Mouse (Mus musculus) limb, embryonic 14.5 days (tissue): ENCODE measurements around the gene Fyn. TPM values are rescaled to one million over a fixed set of nuclear protein-coding genes. Genes with fewer than 3 reads are reported as not detected.

Source experiments
- ATAC-seq: fragments of 200-750 bp; cut with Nextera tagmentation; 2 replicates; pipeline ENCODE4 v1.8.0; 2017; ENCODE audit warnings: low read depth, moderate number of reproducible peaks, moderate TSS enrichment; ENCODE audit not compliant: low FRiP score
- DNase-seq: peaks from one replicate; pipeline ENCODE4 v3.0.0-alpha.2; 2015; ENCODE audit warnings: low spot score
- H3K27ac ChIP-seq: fragments of 300-500 bp; sonication (generic); replicated peaks from 2 replicates; pipeline ENCODE4 v1.5.1; 2014; ENCODE audit warnings: low read depth, mild to moderate bottlenecking, low read length, moderate library complexity, mixed read lengths
- H3K27me3 ChIP-seq: fragments of 300-500 bp; sonication (generic); 2 replicates; pipeline ENCODE4 v1.6.1; 2014; ENCODE audit warnings: low read length, mixed read lengths; ENCODE audit not compliant: control insufficient read depth, insufficient read depth
- H3K36me3 ChIP-seq: fragments of 300-500 bp; sonication (generic); 2 replicates; pipeline ENCODE4 v1.6.1; 2014; ENCODE audit warnings: mild to moderate bottlenecking, low read length, moderate library complexity, mixed read lengths; ENCODE audit not compliant: control insufficient read depth, insufficient read depth
- H3K4me1 ChIP-seq: fragments of 300-500 bp; sonication (generic); 2 replicates; pipeline ENCODE4 v1.6.1; 2014; ENCODE audit warnings: antibody characterized with exemption, low read length, mixed read lengths; ENCODE audit not compliant: control insufficient read depth, insufficient read depth
- H3K4me2 ChIP-seq: fragments of 300-500 bp; sonication (generic); replicated peaks from 2 replicates; pipeline ENCODE4 v1.6.1; 2014; ENCODE audit warnings: low read depth, mild to moderate bottlenecking, low read length, moderate library complexity; ENCODE audit not compliant: severe bottlenecking
- H3K4me3 ChIP-seq: fragments of 300-500 bp; sonication (generic); replicated peaks from 2 replicates; pipeline ENCODE4 v1.5.1; 2014; ENCODE audit warnings: low read length
- H3K9ac ChIP-seq: fragments of 300-500 bp; sonication (generic); 2 replicates; pipeline ENCODE4 v1.6.1; 2014; ENCODE audit warnings: mild to moderate bottlenecking, low read depth, low read length, moderate library complexity; ENCODE audit not compliant: severe bottlenecking
- H3K9me3 ChIP-seq: fragments of 300-500 bp; sonication (generic); 2 replicates; pipeline ENCODE4 v1.6.1; 2016; ENCODE audit warnings: low read length; ENCODE audit not compliant: control insufficient read depth
- POLR2A ChIP-seq: fragments of 200-500 bp; IDR thresholded peaks from 2 replicates; pipeline ENCODE4 v1.8.0; 2012; ENCODE audit warnings: inconsistent platforms, mild to moderate bottlenecking, moderate library complexity, borderline replicate concordance; ENCODE audit not compliant: insufficient read depth, insufficient read length; ENCODE audit errors: extremely low read depth
- WGBS: fragments of 180-500 bp; shearing (Covaris S2); extraction: QIAGEN DNeasy Blood & Tissue Kit; methylation state at CpG from one replicate; pipeline ENCODE4 v1.1.7; 2014; 5-methylcytosine and 5-hydroxymethylcytosine counted together
- polyA plus RNA-seq, 2 experiments: library from polyadenylated mRNA; depleted of rRNA in 1 of 2; stranded (reverse) in 1 of 2; unstranded in 1 of 2; fragments of >200 nt; fragmentation: Nextera tagmentation in 1 of 2; extraction: Ambion mirVana in 1 of 2; gene quantifications; 2 replicates each; pipeline versions ENCODE4 v1.2.1 to v1.2.3; 2012 to 2014

The Fyn gene
- polyA plus RNA-seq, 2 experiments = 51.5 to 58.4 TPM

DNA sequence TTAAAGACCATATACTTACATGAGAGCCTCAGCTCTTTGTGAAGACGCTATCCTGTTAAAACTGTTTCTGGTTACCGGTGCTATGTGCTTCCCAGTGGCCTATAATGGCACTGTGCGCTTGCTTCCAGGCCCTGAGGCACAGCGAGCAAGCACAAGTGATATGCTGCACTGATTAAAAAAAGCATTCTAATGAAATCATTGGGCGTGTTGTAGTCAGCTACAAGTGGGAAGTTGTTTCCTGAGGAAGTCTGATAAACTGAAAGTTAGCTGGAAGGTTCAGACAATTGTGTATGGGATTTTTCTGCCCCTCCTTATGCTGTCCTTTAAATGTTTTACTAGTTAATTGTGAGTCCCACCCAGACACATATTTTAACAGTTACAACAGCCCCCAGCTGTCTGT is 49.0 kb downstream of the Fyn start:
- Histone ChIP-seq H3K4me3 (no peak overlapping the region), H3K27me3 (no peaks in the 10 kb centered on the region), H3K27ac (no peak overlapping the region), H3K9ac (no peak overlapping the region), H3K9me3 (no peaks in the 10 kb centered on the region), H3K4me2 (no peak overlapping the region), H3K4me1 (peaks cover 16% of the 10 kb centered on the region), H3K36me3 (no peaks in the 10 kb centered on the region)
- ATAC-seq = no peak
- WGBS = 38% methylated on average over 5 of the region's 5 CpGs
- no peak for DNase-seq
- no peak for TF ChIP-seq POLR2A

DNA sequence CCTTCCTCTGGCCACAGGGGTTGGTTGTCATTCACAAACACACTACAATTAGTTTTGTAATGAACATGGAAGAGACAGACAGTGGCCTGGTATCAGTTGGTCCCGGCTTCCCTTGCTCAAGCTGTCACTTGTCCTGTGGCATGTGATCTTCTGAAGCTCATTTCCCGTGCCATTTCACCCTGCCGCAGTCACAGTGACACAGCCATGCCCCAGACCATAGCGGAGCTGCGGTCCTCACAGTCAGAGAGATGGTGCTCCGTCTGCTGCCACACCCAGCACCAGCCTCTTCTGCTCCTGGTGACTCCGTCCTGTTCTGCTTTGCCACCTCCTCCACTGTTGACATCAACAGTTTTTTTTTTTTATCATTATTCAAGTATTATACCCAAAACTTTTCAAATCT is 49.7 kb downstream of the Fyn start:
- ATAC-seq (no peak), DNase-seq (no peak)
- Histone ChIP-seq H3K4me3 (no peak overlapping the region), H3K9me3 (no peaks in the 10 kb centered on the region), H3K9ac (no peak overlapping the region), H3K27me3 (no peaks in the 10 kb centered on the region), H3K36me3 (no peaks in the 10 kb centered on the region), H3K4me2 (no peak overlapping the region), H3K4me1 (peaks cover 13% of the 10 kb centered on the region), H3K27ac (no peak overlapping the region)
- WGBS = 84% methylated on average over 7 of the region's 7 CpGs
- no peak for TF ChIP-seq POLR2A

DNA sequence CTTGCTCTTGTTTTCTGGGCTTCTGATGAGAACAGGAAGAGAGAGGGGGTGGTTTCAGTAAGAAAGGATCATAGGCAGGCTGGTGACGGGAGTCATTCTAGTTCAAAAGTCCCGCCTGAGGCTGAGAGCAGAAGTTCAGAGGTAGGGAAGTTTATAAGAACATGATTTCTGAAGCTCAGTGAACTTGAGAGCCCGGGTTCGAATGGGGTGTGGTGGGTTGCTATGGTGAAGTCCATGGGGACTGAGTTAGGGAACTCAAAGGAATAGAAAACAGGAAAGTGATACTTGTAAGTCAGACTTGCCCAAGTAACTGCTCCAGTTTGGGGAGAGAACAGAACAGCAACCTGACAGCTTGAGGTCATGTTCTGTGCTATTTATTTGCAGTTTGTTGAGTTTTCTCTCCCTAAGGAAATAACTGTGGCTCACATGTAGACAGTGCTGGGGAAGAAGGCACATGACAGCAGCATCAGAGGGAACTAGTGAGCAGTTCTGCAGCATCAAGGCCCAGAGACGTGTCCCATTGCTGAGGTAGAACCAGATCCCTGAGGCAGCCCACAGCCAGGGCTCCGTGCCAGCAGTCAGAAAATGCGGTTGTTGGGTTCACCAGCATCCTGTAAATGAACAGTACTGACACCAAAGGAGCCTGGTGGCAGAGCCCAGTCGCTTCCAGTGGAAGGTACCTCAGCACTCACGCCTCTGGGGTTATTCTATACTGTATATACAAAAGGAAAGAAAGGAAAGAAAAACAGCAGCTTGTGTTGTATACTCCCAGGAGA is 52.4 kb downstream of the Fyn start:
- H3K9ac ChIP-seq = no peak overlapping the region
- no peak for DNase-seq
- WGBS = 42% methylated on average over 9 of the region's 9 CpGs
- TF ChIP-seq POLR2A = no peak
- no peaks in the 10 kb centered on the region for H3K27me3 ChIP-seq
- peaks cover 3% of the 10 kb centered on the region; the same call in 1 of the 2 replicates for H3K36me3 ChIP-seq
- peak; percentile 41 for ATAC-seq
- 0 out of 2 replicates have a peak overlapping the region, but pooled peaks have one; percentile 14 for H3K27ac ChIP-seq
- no peak overlapping the region for H3K4me2 ChIP-seq
- peaks cover 13% of the 10 kb centered on the region for H3K4me1 ChIP-seq
- H3K4me3 ChIP-seq = no peak overlapping the region
- no peaks in the 10 kb centered on the region for H3K9me3 ChIP-seq

DNA sequence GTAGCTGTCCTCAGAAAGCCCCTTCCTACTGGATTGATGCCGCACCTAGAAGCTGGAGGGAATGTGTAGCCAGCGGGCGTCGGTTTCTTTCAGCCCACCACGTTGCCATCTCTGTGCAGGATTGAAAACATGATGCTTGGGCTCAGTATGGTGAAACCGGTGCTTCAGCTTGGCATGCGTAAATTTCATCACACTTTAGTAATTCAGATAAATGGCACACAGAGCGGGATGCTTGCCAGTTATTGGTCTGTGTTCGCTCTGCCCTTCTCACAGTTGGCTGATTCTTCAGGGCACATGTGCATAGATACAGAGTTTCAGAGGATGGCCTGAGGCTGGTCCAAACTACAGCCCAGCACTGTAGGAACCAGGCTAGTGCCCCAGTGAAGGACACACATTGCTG is 53.1 kb downstream of the Fyn start:
- no peaks in the 10 kb centered on the region for H3K27me3 ChIP-seq
- ATAC-seq = no peak
- H3K27ac ChIP-seq = no peak overlapping the region
- H3K4me2 ChIP-seq = no peak overlapping the region
- no peak overlapping the region for H3K9ac ChIP-seq
- H3K9me3 ChIP-seq = no peaks in the 10 kb centered on the region
- H3K36me3 ChIP-seq = peaks cover 3% of the 10 kb centered on the region; the same call in 1 of the 2 replicates
- peaks cover 13% of the 10 kb centered on the region for H3K4me1 ChIP-seq
- TF ChIP-seq POLR2A = no peak
- no peak for DNase-seq
- WGBS = 90% methylated on average over 9 of the region's 9 CpGs
- no peak overlapping the region for H3K4me3 ChIP-seq

DNA sequence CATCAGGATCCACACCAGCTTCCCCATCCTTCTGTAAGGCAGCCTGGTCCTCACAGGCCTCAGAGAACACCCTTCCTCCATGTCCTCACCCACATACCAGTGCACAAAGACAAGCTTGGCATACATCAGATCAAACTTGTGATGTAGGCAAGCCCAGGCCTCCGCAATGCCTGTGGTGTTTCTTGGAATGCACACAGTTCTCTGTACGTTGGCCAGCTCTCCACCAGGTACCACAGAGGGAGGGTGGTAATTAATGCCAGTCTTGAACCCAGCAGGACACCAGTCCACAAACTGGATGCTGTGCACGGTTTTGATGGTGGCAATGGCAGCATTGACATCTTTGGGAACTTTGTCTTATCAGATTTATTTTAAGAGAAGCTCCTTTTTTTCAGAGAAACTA is 56.0 kb downstream of the Fyn start:
- Histone ChIP-seq H3K9ac (no peak overlapping the region), H3K36me3 (peaks cover 3% of the 10 kb centered on the region; the same call in 1 of the 2 replicates), H3K27me3 (no peaks in the 10 kb centered on the region), H3K4me2 (no peak overlapping the region), H3K4me1 (peaks cover 17% of the 10 kb centered on the region), H3K9me3 (no peaks in the 10 kb centered on the region), H3K27ac (no peak overlapping the region), H3K4me3 (no peak overlapping the region)
- WGBS = 61% methylated on average over 3 of the region's 3 CpGs
- TF ChIP-seq POLR2A = no peak
- DNase-seq = no peak
- ATAC-seq = no peak
